Mouse (Mus musculus) heart, adult 18-20 months (tissue): ENCODE measurements at regions not wholly inside any gene's neighbourhood (a gene's known extent, or its start where the extent isn't known, plus 50 kb on each side); places are given as distances from the start of the nearest gene placed in this dataset.
A peak's percentile ranks its signal among the peaks of the same experiment; 100 is the strongest.

Experiments used
- DNase-seq, 2 experiments: peaks; one replicate each; pipeline ENCODE4 v3.0.0; 2021 to 2022; ENCODE audit warnings: mixed read lengths in 1 of 2

GRCm38 (mm10) chr13:97516731-97517130, 243.7 kb downstream of the Gm10260 start:
- no peak for DNase-seq

GRCm38 (mm10) chr13:97514421-97515066, 245.9 kb downstream of the Gm10260 start:
- no peak for DNase-seq

GRCm38 (mm10) chr13:97512521-97512920, 247.9 kb downstream of the Gm10260 start:
- DNase-seq, result no peak

GRCm38 (mm10) chr13:97510431-97511261, 249.8 kb downstream of the Gm10260 start:
- DNase-seq, result peak in 1 of 2 experiments; percentile 31

- DNase-seq, result no peak
Measured at GRCm38 (mm10) chr13:97504949-97505348, 255.5 kb downstream of the Gm10260 start.

GRCm38 (mm10) chr13:97503955-97504739, 256.3 kb downstream of the Gm10260 start:
- DNase-seq, result no peak

- no peak for DNase-seq
Measured at GRCm38 (mm10) chr13:97503391-97503790, 257.0 kb downstream of the Gm10260 start.

GRCm38 (mm10) chr13:97500155-97500554, 259.2 kb downstream of the Enc1 start:
- DNase-seq, result no peak

- DNase-seq, result no peak
Measured at GRCm38 (mm10) chr13:97498981-97499380, 258.1 kb downstream of the Enc1 start.

GRCm38 (mm10) chr13:97497928-97498327, 257.0 kb downstream of the Enc1 start:
- peak in 1 of 2 experiments; percentile 18 for DNase-seq

GRCm38 (mm10) chr13:97494770-97495169, 253.9 kb downstream of the Enc1 start:
- no peak for DNase-seq

GRCm38 (mm10) chr13:97493836-97494235, 252.9 kb downstream of the Enc1 start:
- no peak for DNase-seq

- DNase-seq, result no peak
Measured at GRCm38 (mm10) chr13:97492958-97493735, 252.2 kb downstream of the Enc1 start.

GRCm38 (mm10) chr13:97491865-97492847, 251.3 kb downstream of the Enc1 start:
- no peak for DNase-seq

GRCm38 (mm10) chr13:97490131-97490530, 249.2 kb downstream of the Enc1 start:
- DNase-seq, result no peak

- DNase-seq, result no peak
Measured at GRCm38 (mm10) chr13:97489721-97490120, 248.8 kb downstream of the Enc1 start.

- no peak for DNase-seq
Measured at GRCm38 (mm10) chr13:97489029-97489428, 248.1 kb downstream of the Enc1 start.

GRCm38 (mm10) chr13:97488518-97488917, 247.6 kb downstream of the Enc1 start:
- no peak for DNase-seq

- no peak for DNase-seq
Measured at GRCm38 (mm10) chr13:97487746-97488473, 247.0 kb downstream of the Enc1 start.

GRCm38 (mm10) chr13:97486490-97486889, 245.6 kb downstream of the Enc1 start:
- DNase-seq, result no peak
